ENCODE assay signal across 8 mouse cellular contexts in the genomic region with DNA sequence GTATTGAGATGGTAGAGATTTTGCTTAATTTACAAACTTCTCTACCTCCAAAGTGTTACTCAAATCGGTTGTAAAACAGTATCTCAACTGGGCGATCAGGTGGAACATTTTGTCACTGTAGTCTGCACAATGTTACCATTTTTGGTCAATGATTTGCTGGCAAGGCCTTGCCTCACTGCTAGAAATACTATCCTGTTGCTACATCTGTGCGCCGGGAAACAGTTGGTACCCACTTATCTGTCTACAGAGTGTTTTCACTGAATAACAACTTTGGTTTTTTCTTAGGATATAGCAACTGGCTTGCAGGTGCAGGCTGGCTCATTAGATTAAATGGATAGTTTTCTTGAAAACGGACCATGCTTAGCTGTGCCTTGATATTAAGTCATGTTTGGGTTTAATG. TPM values are rescaled to one million over a fixed set of nuclear protein-coding genes. Genes with fewer than 3 reads are reported as not detected.
DNase-seq lines count a peak whose midpoint lies in the region; ATAC-seq and TF ChIP-seq lines count a peak whose summit lies in the region.

No protein-coding gene starts in this region.

- peak overlapping the region; percentile 85 to 86 for H3K4me3 ChIP-seq in ES-E14 (ENCODE audit: insufficient read depth in 1 of 2, low read depth in 1 of 2, low read length in 2 of 2, poor library complexity in 1 of 2, severe bottlenecking in 1 of 2)
- peak overlapping the region; percentile 74 for H3K4me3 ChIP-seq in forebrain, embryonic 10.5 days
- peak overlapping the region; percentile 90 for H3K4me3 ChIP-seq in kidney, embryonic 16.5 days (ENCODE audit: low read length)
- peak overlapping the region; percentile 96 for H3K4me3 ChIP-seq in lung, adult 2 months (replicated peaks; ENCODE audit: extremely low read depth, low read depth, low read length)
- H3K4me3 ChIP-seq in small intestine, adult 2 months (ENCODE audit: low read depth, low read length), result peak overlapping the region; percentile 72; the same call in 1 of the 2 replicates

- TF ChIP-seq POLR2A in lung, adult 2 months (IDR thresholded peaks at IDR 0.05; ENCODE audit: borderline replicate concordance, extremely low read depth, low read depth, low read length), result no peak
- no peak for TF ChIP-seq POLR2A in small intestine, adult 2 months (IDR thresholded peaks at IDR 0.05; ENCODE audit: low read depth, low read length)

- peak; percentile 43 to 81 for DNase-seq in adrenal gland, adult (ENCODE audit: inconsistent age in 2 of 2, low spot score in 1 of 2)
- DNase-seq in adrenal gland, adult 18-20 months (ENCODE audit: low spot score in 2 of 2), result no peak
- no peak for DNase-seq in ES-E14 (ENCODE audit: low read depth, low spot score)
- no peak for DNase-seq in forebrain, embryonic 10.5 days (ENCODE audit: extremely low spot score, low spot score)
- no peak for DNase-seq in lung, adult 2 months
- no peak for DNase-seq in thymus, postnatal 36 days

- H3K27ac ChIP-seq in ES-E14 (ENCODE audit: insufficient read depth, low read depth, low read length, poor library complexity, severe bottlenecking), result no peak overlapping the region; the same call in 1 of the 2 replicates
- H3K27ac ChIP-seq in forebrain, embryonic 10.5 days, result peak overlapping the region; percentile 97
- peak overlapping the region; percentile 100 for H3K27ac ChIP-seq in kidney, embryonic 16.5 days (ENCODE audit: low read length)
- H3K27ac ChIP-seq in small intestine, adult 2 months (ENCODE audit: insufficient read depth, low read depth, low read length), result peak overlapping the region; percentile 96

- peak overlapping the region; percentile 75 for H3K4me2 ChIP-seq in kidney, embryonic 16.5 days (replicated peaks; ENCODE audit: low read depth, low read length)

- H3K36me3 ChIP-seq in ES-E14 (ENCODE audit: control insufficient read depth, insufficient read depth, low read length, poor library complexity, severe bottlenecking), result peaks cover 2% of the 10 kb centered on the region; the same call in 1 of the 2 replicates
- no peaks in the 10 kb centered on the region for H3K36me3 ChIP-seq in forebrain, embryonic 10.5 days (replicated peaks)
- H3K36me3 ChIP-seq in kidney, embryonic 16.5 days (ENCODE audit: insufficient read depth, low read length), result no peaks in the 10 kb centered on the region
- peaks cover 2% of the 10 kb centered on the region; the same call in 1 of the 2 replicates for H3K36me3 ChIP-seq in small intestine, adult 2 months (ENCODE audit: control insufficient read depth, insufficient read depth, low read length)

- H3K9me3 ChIP-seq in ES-E14 (ENCODE audit: control insufficient read depth, insufficient read depth, low read depth, low read length), result no peaks in the 10 kb centered on the region
- H3K9me3 ChIP-seq in forebrain, embryonic 10.5 days, result no peaks in the 10 kb centered on the region
- H3K9me3 ChIP-seq in kidney, embryonic 16.5 days (ENCODE audit: low read length), result no peaks in the 10 kb centered on the region

- no peaks in the 10 kb centered on the region for H3K27me3 ChIP-seq in forebrain, embryonic 10.5 days (ENCODE audit: poor library complexity, severe bottlenecking)
- no peaks in the 10 kb centered on the region for H3K27me3 ChIP-seq in kidney, embryonic 16.5 days (ENCODE audit: insufficient read depth, low read length)
- no peaks in the 10 kb centered on the region for H3K27me3 ChIP-seq in small intestine, adult 2 months (ENCODE audit: control insufficient read depth, insufficient read depth, low read length)

- H3K9ac ChIP-seq in ES-E14 (ENCODE audit: insufficient read depth, low read depth, low read length, poor library complexity, severe bottlenecking), result peak overlapping the region; percentile 90
- H3K9ac ChIP-seq in kidney, embryonic 16.5 days (replicated peaks; ENCODE audit: low read length), result peak overlapping the region; percentile 95

- in situ Hi-C loops in ES-E14 (cut with MboI; ENCODE audit: low sequenced_read_pairs in 2 of 2, unreplicated experiment in 2 of 2), result no loop called here

- ATAC-seq in kidney, embryonic 16.5 days (ENCODE audit: low FRiP score, low TSS enrichment), result no peak

- TF ChIP-seq CTCF in lung, adult 2 months (IDR thresholded peaks at IDR 0.05; ENCODE audit: insufficient read depth, low read length), result no peak
- no peak for TF ChIP-seq CTCF in small intestine, adult 2 months (IDR thresholded peaks at IDR 0.05; ENCODE audit: extremely low read depth, insufficient read length, insufficient replicate concordance, low read depth, low read length)

- peaks cover 0 to 7% of the 10 kb centered on the region in 2 experiments; a peak in 2 of 4 replicates for H3K4me1 ChIP-seq in ES-E14 (ENCODE audit: control insufficient read depth in 2 of 2, insufficient read depth in 2 of 2, low read length in 2 of 2, poor library complexity in 1 of 2)
- peaks cover 35% of the 10 kb centered on the region for H3K4me1 ChIP-seq in forebrain, embryonic 10.5 days
- H3K4me1 ChIP-seq in kidney, embryonic 16.5 days (ENCODE audit: insufficient read depth, low read length), result peaks cover 34% of the 10 kb centered on the region
- peaks cover 7% of the 10 kb centered on the region for H3K4me1 ChIP-seq in lung, adult 2 months (ENCODE audit: control insufficient read depth, insufficient read depth, low read length)
- peaks cover 5% of the 10 kb centered on the region; the same call in 1 of the 2 replicates for H3K4me1 ChIP-seq in small intestine, adult 2 months (ENCODE audit: control insufficient read depth, insufficient read depth, insufficient read length, low read length)

- WGBS in forebrain, embryonic 10.5 days, result 20% methylated on average over 5 of the region's 5 CpGs
- WGBS in kidney, embryonic 16.5 days, result 7% methylated on average over 5 of the region's 5 CpGs
- 11% methylated on average over 5 of the region's 5 CpGs for WGBS in lung, adult 2 months
- 4% methylated on average over 5 of the region's 5 CpGs for WGBS in small intestine, adult 2 months

TF ChIP-seq in ES-E14, 5 proteins besides CTCF, POLR2A, EP300 and RAD21:
- TF ChIP-seq MAFK (IDR thresholded peaks at IDR 0.05; ENCODE audit: insufficient read depth, low read depth, low read length) (no peak), CHD2 (IDR thresholded peaks at IDR 0.05; ENCODE audit: low read depth, low read length) (no peak), ZC3H11A (IDR thresholded peaks at IDR 0.05; ENCODE audit: borderline replicate concordance, low read depth, low read length) (no peak), ZNF384 (IDR thresholded peaks at IDR 0.05; ENCODE audit: low read depth, low read length) (no peak), HCFC1 (IDR thresholded peaks at IDR 0.05; ENCODE audit: borderline replicate concordance, insufficient read depth, low read length) (no peak)
TF ChIP-seq in ES-E14: peak in this region for 0.

RNA-seq across cellular contexts. Expression of gene Dstn, which starts 1.1 kb away (rescaled TPM):
- total RNA-seq in adrenal gland, adult 18-20 months (2021), result 100 to 1,000 TPM; 183 to 264 TPM
- 272 and 391 TPM in 2 replicates for total RNA-seq in ES-E14 (2012; rRNA removed)
- 275 and 290 TPM in 2 replicates for polyA plus RNA-seq in forebrain, embryonic 10.5 days (2016; fragmentation: Nextera tagmentation; extraction: Ambion mirVana)
- polyA plus RNA-seq in kidney, embryonic 16.5 days (2015; fragmentation: Nextera tagmentation; extraction: Ambion mirVana), result 437 and 471 TPM in 2 replicates
- polyA plus RNA-seq in lung, adult 2 months (2012; rRNA removed), result 46.2 and 80.1 TPM in 2 replicates
- 28.5 and 69.3 TPM in 2 replicates for polyA plus RNA-seq in small intestine, adult 2 months (2012; rRNA removed)

RNA-seq across cellular contexts. Expression of gene Bfsp1, which starts 53.3 kb away (rescaled TPM):
- under 1 TPM; 0.36 to 0.51 TPM for total RNA-seq in adrenal gland, adult 18-20 months (2021)
- total RNA-seq in ES-E14 (2012; rRNA removed), result 0.32 and 0.62 TPM in 2 replicates
- 0.74 and 0.75 TPM in 2 replicates for polyA plus RNA-seq in forebrain, embryonic 10.5 days (2016; fragmentation: Nextera tagmentation; extraction: Ambion mirVana)
- polyA plus RNA-seq in kidney, embryonic 16.5 days (2015; fragmentation: Nextera tagmentation; extraction: Ambion mirVana), result 1.1 and 1.8 TPM in 2 replicates
- polyA plus RNA-seq in lung, adult 2 months (2012; rRNA removed), result 1.3 and 1.5 TPM in 2 replicates
- polyA plus RNA-seq in small intestine, adult 2 months (2012; rRNA removed), result 1.0 and 3.9 TPM in 2 replicates

Comparison
In these comparisons a context has a peak if more than half of its experiments do, and no peak if none do; other contexts are left out.
1. DNase-seq: peak in adrenal gland, adult (2 of 2); none in adrenal gland, adult 18-20 months (0 of 2), ES-E14 (single experiment), forebrain, embryonic 10.5 days (single experiment), lung, adult 2 months (single experiment) and thymus, postnatal 36 days (0 of 2).
2. Peak in every context shown above with its lines, with median percentiles within 50 percentile points of each other: H3K4me3 ChIP-seq.